Mouse (Mus musculus): ENCODE results near the gene Wdr82. TPM values are rescaled to one million over a fixed set of nuclear protein-coding genes. Genes with fewer than 3 reads are reported as not detected.

Gene Wdr82
- polyA plus RNA-seq, 1 experiment, result 49.6 TPM

DNA sequence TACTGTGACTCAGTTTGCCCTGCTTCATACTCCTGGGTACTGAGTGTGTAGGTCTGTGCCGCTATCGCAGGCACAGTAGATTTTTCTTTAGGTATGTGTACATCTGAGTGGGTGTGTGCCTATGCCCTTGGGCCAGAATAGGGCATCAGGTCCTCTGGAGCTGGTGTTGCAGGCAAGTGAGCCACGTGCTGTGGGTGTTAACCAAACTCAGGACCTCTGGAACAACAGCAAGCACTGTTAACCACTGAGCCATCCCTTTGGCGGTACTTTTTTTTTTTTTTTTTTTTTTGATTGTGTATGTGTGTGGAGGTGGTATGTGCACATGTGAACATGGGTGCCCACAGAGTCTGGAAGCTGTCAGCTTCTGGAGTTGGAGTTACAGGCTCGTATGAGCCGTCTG, 7.1 kb downstream of the Wdr82 start:
- Histone ChIP-seq H3K4me3 (ENCODE audit: insufficient read depth, poor library complexity, severe bottlenecking) (no peak overlapping the region), H3K79me3 (ENCODE audit: low read depth) (peaks cover 62% of the 10 kb centered on the region), H3K36me3 (ENCODE audit: control insufficient read depth, insufficient read depth) (peaks cover 66% of the 10 kb centered on the region), H3K27me3 (ENCODE audit: control insufficient read depth, insufficient read depth, insufficient read length) (no peaks in the 10 kb centered on the region), H3ac (ENCODE audit: control insufficient read depth, insufficient read length, low read depth) (no peak overlapping the region), H3K79me2 (ENCODE audit: control insufficient read depth, insufficient read depth) (peaks cover 98% of the 10 kb centered on the region)
- TF ChIP-seq USF1 (IDR thresholded peaks at IDR 0.05; ENCODE audit: low read depth) (no peak), CTCF (IDR thresholded peaks at IDR 0.05; ENCODE audit: control insufficient read depth, insufficient read depth, insufficient read length) (no peak), MAX (IDR thresholded peaks at IDR 0.05) (no peak), MYOG (IDR thresholded peaks at IDR 0.05; ENCODE audit: control insufficient read depth, extremely low read depth, insufficient read length) (no peak), MYOD1 (IDR thresholded peaks at IDR 0.05; ENCODE audit: control insufficient read depth, insufficient read length, low read depth) (no peak), FOSL1 (IDR thresholded peaks at IDR 0.05; ENCODE audit: insufficient read depth, low read length, poor library complexity, severe bottlenecking) (no peak), CEBPB (IDR thresholded peaks at IDR 0.05; ENCODE audit: low read depth) (no peak)

DNA sequence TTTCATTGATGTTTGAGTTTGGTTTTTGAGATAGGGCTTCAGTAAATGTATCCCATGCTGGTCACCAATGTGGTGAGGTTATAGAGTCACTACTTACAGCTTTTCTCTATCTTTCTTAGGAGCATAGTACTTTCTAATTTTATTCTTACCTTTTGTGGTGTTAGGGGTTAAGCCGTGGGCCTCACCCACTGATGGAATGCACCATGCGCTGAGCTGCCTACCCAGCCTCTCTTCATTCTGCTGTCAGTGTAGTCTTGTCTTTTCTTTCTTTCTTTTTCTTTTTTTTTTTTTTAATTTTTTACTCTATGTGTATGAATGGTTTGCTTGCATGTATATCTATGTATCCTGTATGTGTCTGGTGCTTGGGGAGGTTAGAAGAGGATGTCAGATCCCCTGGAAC, 8.7 kb downstream of the Wdr82 start:
- H3K79me3 ChIP-seq (ENCODE audit: low read depth), result peaks cover 45% of the 10 kb centered on the region
- H3K79me2 ChIP-seq (ENCODE audit: control insufficient read depth, insufficient read depth), result peaks cover 84% of the 10 kb centered on the region
- peaks cover 83% of the 10 kb centered on the region for H3K36me3 ChIP-seq (ENCODE audit: control insufficient read depth, insufficient read depth)
- H3K4me3 ChIP-seq (ENCODE audit: insufficient read depth, poor library complexity, severe bottlenecking), result no peak overlapping the region
- no peak overlapping the region for H3ac ChIP-seq (ENCODE audit: control insufficient read depth, insufficient read length, low read depth)
- no peaks in the 10 kb centered on the region for H3K27me3 ChIP-seq (ENCODE audit: control insufficient read depth, insufficient read depth, insufficient read length)
- TF ChIP-seq CEBPB (IDR thresholded peaks at IDR 0.05; ENCODE audit: low read depth) (no peak), FOSL1 (IDR thresholded peaks at IDR 0.05; ENCODE audit: insufficient read depth, low read length, poor library complexity, severe bottlenecking) (no peak), USF1 (IDR thresholded peaks at IDR 0.05; ENCODE audit: low read depth) (no peak), MYOG (IDR thresholded peaks at IDR 0.05; ENCODE audit: control insufficient read depth, extremely low read depth, insufficient read length) (no peak), CTCF (IDR thresholded peaks at IDR 0.05; ENCODE audit: control insufficient read depth, insufficient read depth, insufficient read length) (no peak), MAX (IDR thresholded peaks at IDR 0.05) (no peak), MYOD1 (IDR thresholded peaks at IDR 0.05; ENCODE audit: control insufficient read depth, insufficient read length, low read depth) (no peak)

DNA sequence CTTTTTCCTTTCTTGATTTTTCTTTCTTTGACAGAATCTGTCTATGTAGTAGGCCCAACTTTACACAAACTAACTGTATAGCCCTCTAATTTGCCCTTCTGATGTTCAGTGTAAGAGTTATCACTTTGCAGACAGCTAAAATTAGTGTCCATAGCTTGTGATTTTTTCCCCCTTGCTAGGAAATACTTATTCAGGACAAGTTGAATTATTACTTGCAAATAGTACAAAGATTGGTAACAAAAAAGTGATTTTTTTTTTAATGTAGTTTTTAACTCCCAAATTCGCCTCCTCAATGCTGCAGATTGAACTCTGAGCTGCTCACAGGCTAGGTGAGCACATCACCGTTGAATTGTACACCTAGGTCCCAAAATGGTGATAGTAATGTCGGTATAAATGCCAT, 9.2 kb downstream of the Wdr82 start:
- peaks cover 88% of the 10 kb centered on the region for H3K36me3 ChIP-seq (ENCODE audit: control insufficient read depth, insufficient read depth)
- H3K27me3 ChIP-seq (ENCODE audit: control insufficient read depth, insufficient read depth, insufficient read length), result no peaks in the 10 kb centered on the region
- TF ChIP-seq MAX (IDR thresholded peaks at IDR 0.05), result no peak
- TF ChIP-seq CTCF (IDR thresholded peaks at IDR 0.05; ENCODE audit: control insufficient read depth, insufficient read depth, insufficient read length), result no peak
- no peak for TF ChIP-seq MYOG (IDR thresholded peaks at IDR 0.05; ENCODE audit: control insufficient read depth, extremely low read depth, insufficient read length)
- TF ChIP-seq MYOD1 (IDR thresholded peaks at IDR 0.05; ENCODE audit: control insufficient read depth, insufficient read length, low read depth), result no peak
- no peak for TF ChIP-seq FOSL1 (IDR thresholded peaks at IDR 0.05; ENCODE audit: insufficient read depth, low read length, poor library complexity, severe bottlenecking)
- TF ChIP-seq USF1 (IDR thresholded peaks at IDR 0.05; ENCODE audit: low read depth), result no peak
- TF ChIP-seq CEBPB (IDR thresholded peaks at IDR 0.05; ENCODE audit: low read depth), result no peak
- peaks cover 40% of the 10 kb centered on the region for H3K79me3 ChIP-seq (ENCODE audit: low read depth)
- H3K79me2 ChIP-seq (ENCODE audit: control insufficient read depth, insufficient read depth), result peaks cover 80% of the 10 kb centered on the region
- no peak overlapping the region for H3ac ChIP-seq (ENCODE audit: control insufficient read depth, insufficient read length, low read depth)
- H3K4me3 ChIP-seq (ENCODE audit: insufficient read depth, poor library complexity, severe bottlenecking), result no peak overlapping the region

DNA sequence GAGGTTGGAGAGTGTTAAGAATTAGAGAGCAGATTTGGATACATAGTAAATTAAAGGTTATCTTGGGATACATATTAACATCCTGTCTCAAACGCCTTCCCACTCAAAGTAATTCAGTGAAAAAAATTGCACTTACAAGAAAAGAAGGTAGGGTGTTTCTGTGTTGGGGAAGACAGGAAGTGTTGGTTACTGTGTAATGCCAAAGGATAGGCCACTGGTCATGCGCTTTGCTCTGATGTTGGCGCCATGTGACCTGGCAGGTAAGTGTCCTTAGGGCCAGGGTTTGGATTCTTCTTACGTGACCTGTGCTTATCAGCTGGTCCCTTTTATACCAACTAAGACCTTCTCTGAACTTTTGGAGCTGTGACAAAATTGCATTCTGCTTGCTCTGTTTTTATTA, 11.4 kb downstream of the Wdr82 start:
- TF ChIP-seq MAX (IDR thresholded peaks at IDR 0.05) (no peak), USF1 (IDR thresholded peaks at IDR 0.05; ENCODE audit: low read depth) (no peak), FOSL1 (IDR thresholded peaks at IDR 0.05; ENCODE audit: insufficient read depth, low read length, poor library complexity, severe bottlenecking) (no peak), MYOD1 (IDR thresholded peaks at IDR 0.05; ENCODE audit: control insufficient read depth, insufficient read length, low read depth) (no peak), MYOG (IDR thresholded peaks at IDR 0.05; ENCODE audit: control insufficient read depth, extremely low read depth, insufficient read length) (no peak), CTCF (IDR thresholded peaks at IDR 0.05; ENCODE audit: control insufficient read depth, insufficient read depth, insufficient read length) (no peak), CEBPB (IDR thresholded peaks at IDR 0.05; ENCODE audit: low read depth) (no peak)
- Histone ChIP-seq H3K27me3 (ENCODE audit: control insufficient read depth, insufficient read depth, insufficient read length) (no peaks in the 10 kb centered on the region), H3K4me3 (ENCODE audit: insufficient read depth, poor library complexity, severe bottlenecking) (no peak overlapping the region), H3K79me3 (ENCODE audit: low read depth) (peaks cover 21% of the 10 kb centered on the region), H3K36me3 (ENCODE audit: control insufficient read depth, insufficient read depth) (peaks cover 91% of the 10 kb centered on the region), H3K79me2 (ENCODE audit: control insufficient read depth, insufficient read depth) (peaks cover 59% of the 10 kb centered on the region), H3ac (ENCODE audit: control insufficient read depth, insufficient read length, low read depth) (no peak overlapping the region)

DNA sequence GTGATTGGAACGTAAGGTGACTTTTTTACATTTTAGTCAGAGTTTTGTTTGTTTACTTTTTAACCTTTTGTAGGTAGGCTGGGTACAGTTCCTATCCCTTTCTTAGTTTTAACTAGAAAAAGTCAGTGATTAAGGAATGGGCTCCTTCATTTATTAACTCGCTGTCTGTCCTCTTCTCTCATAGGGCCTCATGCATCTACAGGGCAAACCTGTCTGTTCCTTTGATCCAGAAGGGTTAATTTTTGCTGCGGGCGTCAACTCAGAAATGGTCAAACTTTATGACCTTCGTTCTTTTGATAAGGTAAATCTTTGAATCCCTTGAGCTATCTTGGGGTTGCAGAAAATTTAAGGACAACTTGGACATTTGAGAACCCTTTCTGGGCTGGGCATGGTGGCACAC, 13.3 kb downstream of the Wdr82 start:
- H3K79me3 ChIP-seq (ENCODE audit: low read depth), result peaks cover 8% of the 10 kb centered on the region
- H3K4me3 ChIP-seq (ENCODE audit: insufficient read depth, poor library complexity, severe bottlenecking), result no peak overlapping the region
- H3K36me3 ChIP-seq (ENCODE audit: control insufficient read depth, insufficient read depth), result peaks cover 90% of the 10 kb centered on the region
- H3ac ChIP-seq (ENCODE audit: control insufficient read depth, insufficient read length, low read depth), result no peak overlapping the region
- TF ChIP-seq FOSL1 (IDR thresholded peaks at IDR 0.05; ENCODE audit: insufficient read depth, low read length, poor library complexity, severe bottlenecking) (no peak), MYOD1 (IDR thresholded peaks at IDR 0.05; ENCODE audit: control insufficient read depth, insufficient read length, low read depth) (no peak), CTCF (IDR thresholded peaks at IDR 0.05; ENCODE audit: control insufficient read depth, insufficient read depth, insufficient read length) (no peak), MYOG (IDR thresholded peaks at IDR 0.05; ENCODE audit: control insufficient read depth, extremely low read depth, insufficient read length) (no peak), USF1 (IDR thresholded peaks at IDR 0.05; ENCODE audit: low read depth) (no peak), MAX (IDR thresholded peaks at IDR 0.05) (no peak), CEBPB (IDR thresholded peaks at IDR 0.05; ENCODE audit: low read depth) (no peak)
- no peaks in the 10 kb centered on the region for H3K27me3 ChIP-seq (ENCODE audit: control insufficient read depth, insufficient read depth, insufficient read length)
- H3K79me2 ChIP-seq (ENCODE audit: control insufficient read depth, insufficient read depth), result peaks cover 40% of the 10 kb centered on the region

DNA sequence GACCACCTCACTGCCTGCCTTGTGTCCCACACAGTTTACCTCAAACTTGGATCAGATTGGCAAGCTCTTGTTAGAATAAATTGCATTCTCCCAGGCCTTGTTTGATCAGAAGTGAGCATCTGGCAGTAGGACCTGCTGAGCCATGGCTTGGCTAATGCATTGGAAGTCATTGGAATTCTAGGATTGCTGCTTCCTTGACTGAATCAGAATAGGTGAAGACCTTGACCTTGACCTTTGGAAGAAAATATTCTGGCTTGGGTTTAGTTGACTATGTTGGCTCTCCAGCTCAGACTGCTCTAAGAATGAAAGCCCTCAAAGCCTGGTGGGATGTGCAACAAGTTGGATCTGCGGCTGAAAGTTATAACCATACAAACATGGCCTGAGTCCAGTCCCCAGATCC, 20.6 kb downstream of the Wdr82 start:
- H3ac ChIP-seq (ENCODE audit: control insufficient read depth, insufficient read length, low read depth), result no peak overlapping the region
- H3K4me3 ChIP-seq (ENCODE audit: insufficient read depth, poor library complexity, severe bottlenecking), result no peak overlapping the region
- H3K79me3 ChIP-seq (ENCODE audit: low read depth), result no peaks in the 10 kb centered on the region
- peaks cover 56% of the 10 kb centered on the region for H3K36me3 ChIP-seq (ENCODE audit: control insufficient read depth, insufficient read depth)
- no peak for TF ChIP-seq MAX (IDR thresholded peaks at IDR 0.05)
- no peak for TF ChIP-seq USF1 (IDR thresholded peaks at IDR 0.05; ENCODE audit: low read depth)
- H3K79me2 ChIP-seq (ENCODE audit: control insufficient read depth, insufficient read depth), result no peaks in the 10 kb centered on the region
- H3K27me3 ChIP-seq (ENCODE audit: control insufficient read depth, insufficient read depth, insufficient read length), result no peaks in the 10 kb centered on the region
